Mouse (Mus musculus) CH12.LX (cell line): Measurements from ENCODE around the gene Sprr2j-ps.

Experiments
- CHD1 ChIP-seq: IDR thresholded peaks from 2 replicates; pipeline ENCODE4 v1.6.1; 2012; ENCODE audit warnings: low read depth, low read length, improper control_type of control experiment, inconsistent platforms
- CTCF ChIP-seq, 2 experiments: IDR thresholded peaks in 1 of 2; conservative IDR thresholded peaks in 1 of 2; 2 replicates each; pipeline ENCODE4 v1.5.1; 2011 to 2012; ENCODE audit warnings: low read depth in 2 of 2, low read length in 2 of 2, improper control_type of control experiment in 1 of 2, inconsistent platforms in 1 of 2, mild to moderate bottlenecking in 1 of 2, moderate library complexity in 1 of 2
- E2F4 ChIP-seq: IDR thresholded peaks from 2 replicates; pipeline ENCODE4 v1.6.1; 2011; ENCODE audit warnings: low read depth, low read length, improper control_type of control experiment; ENCODE audit not compliant: insufficient replicate concordance
- EP300 ChIP-seq: IDR thresholded peaks from 2 replicates; pipeline ENCODE4 v1.6.1; 2011; ENCODE audit warnings: low read length, improper control_type of control experiment
- PAX5 ChIP-seq: IDR thresholded peaks from 2 replicates; pipeline ENCODE4 v1.6.1; 2012; ENCODE audit warnings: low read length, inconsistent platforms, mixed read lengths
- POLR2AphosphoS2 ChIP-seq: IDR thresholded peaks from 2 replicates; pipeline ENCODE4 v1.6.1; 2011; ENCODE audit warnings: low read depth, low read length, improper control_type of control experiment
- USF2 ChIP-seq: conservative IDR thresholded peaks from 2 replicates; pipeline ENCODE4 v1.6.1; 2011; ENCODE audit warnings: low read depth, low read length, improper control_type of control experiment
- ZC3H11A ChIP-seq: IDR thresholded peaks from 2 replicates; pipeline ENCODE4 v1.6.1; 2012; ENCODE audit warnings: low read depth, mild to moderate bottlenecking, inconsistent platforms, low read length, improper control_type of control experiment

DNA sequence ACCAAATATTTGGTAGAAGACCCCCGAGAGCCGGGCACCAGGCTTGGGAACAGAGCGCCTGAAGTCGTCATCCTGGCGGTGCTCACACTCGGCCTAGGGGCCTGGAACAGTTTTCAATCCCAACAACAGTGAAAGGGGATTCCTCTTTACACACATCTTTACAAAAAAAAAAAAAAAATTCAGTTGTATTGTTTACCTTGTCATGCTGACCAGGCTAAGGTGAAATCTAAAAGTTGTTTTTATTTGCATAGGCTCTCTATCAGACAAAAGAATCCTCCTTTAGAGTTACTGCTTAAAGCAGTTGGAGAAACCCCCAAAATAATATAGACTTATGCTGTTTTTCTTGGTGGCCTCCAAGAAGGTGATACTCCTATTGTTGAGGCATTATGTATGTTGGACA is 11.4 kb downstream of the Sprr2j-ps start, which contains the start of gene Gm9774:
- TF ChIP-seq CTCF (conservative IDR thresholded peaks at IDR 0.05 in 1 of 2, IDR thresholded peaks at IDR 0.05 in 1 of 2; ENCODE audit: low read depth in 2 of 2, low read length in 2 of 2) (no peak), E2F4 (no peak), PAX5 (no peak), ZC3H11A (no peak), POLR2AphosphoS2 (no peak), USF2 (no peak), CHD1 (no peak), EP300 (no peak)
